Mouse (Mus musculus) MEL (cell line): ENCODE results near the gene Rassf8. TPM values are rescaled to one million over a fixed set of nuclear protein-coding genes. Genes with fewer than 3 reads are reported as not detected.

Experiments used
- DNase-seq: peaks from one replicate; pipeline ENCODE4 v3.0.0; 2011; ENCODE audit warnings: low read depth, low spot score
- H3K27ac ChIP-seq: 2 replicates; pipeline ENCODE4 v1.5.1; 2012; ENCODE audit warnings: low read depth, mild to moderate bottlenecking, control low read depth, low read length, moderate library complexity; ENCODE audit not compliant: control insufficient read depth
- H3K27me3 ChIP-seq, 2 experiments: fragments of 150-350 bp in 1 of 2; sonication (generic) in 1 of 2; 2 replicates each; pipeline ENCODE4 v1.6.1; 2012; ENCODE audit warnings: low read length in 2 of 2, mild to moderate bottlenecking in 2 of 2, improper control_type of control experiment in 1 of 2, moderate library complexity in 1 of 2; ENCODE audit not compliant: insufficient read depth in 2 of 2, control insufficient read depth in 1 of 2
- H3K36me3 ChIP-seq, 2 experiments: 2 replicates each; pipeline ENCODE4 v1.6.1; 2012 to 2014; ENCODE audit warnings: low read length in 2 of 2, improper control_type of control experiment in 1 of 2, inconsistent platforms in 1 of 2, mild to moderate bottlenecking in 1 of 2; ENCODE audit not compliant: insufficient read depth in 2 of 2, control insufficient read depth in 1 of 2
- H3K4me1 ChIP-seq, 2 experiments: fragments of 150-350 bp in 1 of 2; sonication (generic) in 1 of 2; 2 replicates each; pipeline ENCODE4 v1.6.1; 2012; ENCODE audit warnings: low read length in 2 of 2, improper control_type of control experiment in 1 of 2, mild to moderate bottlenecking in 1 of 2; ENCODE audit not compliant: insufficient read depth in 2 of 2, control insufficient read depth in 1 of 2
- H3K4me3 ChIP-seq, 2 experiments: fragments of 150-350 bp in 1 of 2; sonication (generic) in 1 of 2; 2 replicates each; pipeline ENCODE4 v1.5.1; 2012; ENCODE audit warnings: low read depth in 2 of 2, low read length in 2 of 2, mild to moderate bottlenecking in 2 of 2, moderate library complexity in 2 of 2, control low read depth in 1 of 2, improper control_type of control experiment in 1 of 2; ENCODE audit not compliant: control insufficient read depth in 1 of 2, insufficient read depth in 1 of 2
- H3K79me2 ChIP-seq: 2 replicates; pipeline ENCODE4 v1.6.1; 2012; ENCODE audit warnings: mild to moderate bottlenecking, low read length, moderate library complexity; ENCODE audit not compliant: control insufficient read depth, poor library complexity, insufficient read depth
- H3K9ac ChIP-seq: 2 replicates; pipeline ENCODE4 v1.6.1; 2012; ENCODE audit warnings: low read depth, mild to moderate bottlenecking, control low read depth, low read length, moderate library complexity; ENCODE audit not compliant: control insufficient read depth, poor library complexity, severe bottlenecking
- H3K9me3 ChIP-seq: fragments of 150-350 bp; sonication (generic); replicated peaks from 2 replicates; pipeline ENCODE4 v1.6.1; 2012; ENCODE audit warnings: mild to moderate bottlenecking, low read length, improper control_type of control experiment, moderate library complexity; ENCODE audit not compliant: insufficient read depth
- BHLHE40 ChIP-seq: IDR thresholded peaks from 2 replicates; pipeline ENCODE4 v1.6.1; 2012; ENCODE audit warnings: low read depth, mild to moderate bottlenecking, inconsistent platforms, low read length, improper control_type of control experiment, borderline replicate concordance
- CHD1 ChIP-seq: IDR thresholded peaks from 2 replicates; pipeline ENCODE4 v1.6.1; 2012; ENCODE audit warnings: low read depth, mild to moderate bottlenecking, inconsistent platforms, low read length, improper control_type of control experiment
- CHD2 ChIP-seq: IDR thresholded peaks from 2 replicates; pipeline ENCODE4 v1.6.1; 2011; ENCODE audit warnings: low read length, improper control_type of control experiment
- E2F4 ChIP-seq: IDR thresholded peaks from 2 replicates; pipeline ENCODE4 v1.6.1; 2011; ENCODE audit warnings: low read depth, low read length, improper control_type of control experiment, borderline replicate concordance
- EP300 ChIP-seq, 2 experiments: IDR thresholded peaks; 2 replicates each; pipeline ENCODE4 v1.6.1; 2011; ENCODE audit warnings: improper control_type of control experiment in 2 of 2, low read length in 2 of 2, low read depth in 1 of 2, mild to moderate bottlenecking in 1 of 2
- GABPA ChIP-seq: IDR thresholded peaks from 2 replicates; pipeline ENCODE4 v1.6.1; 2012; ENCODE audit warnings: low read depth, mild to moderate bottlenecking, inconsistent platforms, low read length, improper control_type of control experiment, moderate library complexity
- GATA1 ChIP-seq: IDR thresholded peaks from 2 replicates; pipeline ENCODE4 v1.6.1; 2011; ENCODE audit warnings: low read depth, low read length, improper control_type of control experiment
- HCFC1 ChIP-seq: IDR thresholded peaks from 2 replicates; pipeline ENCODE4 v1.6.1; 2012; ENCODE audit warnings: low read depth, mild to moderate bottlenecking, inconsistent platforms, low read length, improper control_type of control experiment, moderate library complexity
- JUND ChIP-seq: IDR thresholded peaks from 2 replicates; pipeline ENCODE4 v1.6.1; 2011; ENCODE audit warnings: low read depth, mild to moderate bottlenecking, improper control_type of control experiment, low read length
- KAT2A ChIP-seq: conservative IDR thresholded peaks from 2 replicates; pipeline ENCODE4 v1.6.1; 2012; ENCODE audit warnings: low read depth, low read length, improper control_type of control experiment, inconsistent platforms
- MAX ChIP-seq: IDR thresholded peaks from 2 replicates; pipeline ENCODE4 v1.6.1; 2011; ENCODE audit warnings: low read length, improper control_type of control experiment
- MAZ ChIP-seq: IDR thresholded peaks from 2 replicates; pipeline ENCODE4 v1.6.1; 2012; ENCODE audit warnings: low read depth, mild to moderate bottlenecking, inconsistent platforms, low read length, improper control_type of control experiment
- MEF2A ChIP-seq: IDR thresholded peaks from 2 replicates; pipeline ENCODE4 v1.6.1; 2014; ENCODE audit warnings: low read depth, mild to moderate bottlenecking, inconsistent platforms, low read length, improper control_type of control experiment; ENCODE audit not compliant: poor library complexity, insufficient replicate concordance, severe bottlenecking; ENCODE audit errors: extremely low read depth
- MXI1 ChIP-seq: IDR thresholded peaks from 2 replicates; pipeline ENCODE4 v1.6.1; 2011; ENCODE audit warnings: mild to moderate bottlenecking, low read depth, low read length, improper control_type of control experiment
- MYB ChIP-seq: IDR thresholded peaks from 2 replicates; pipeline ENCODE4 v1.6.1; 2011; ENCODE audit warnings: mild to moderate bottlenecking, low read depth, low read length, improper control_type of control experiment
- NELFE ChIP-seq: IDR thresholded peaks from 2 replicates; pipeline ENCODE4 v1.6.1; 2011; ENCODE audit warnings: low read depth, low read length, improper control_type of control experiment
- NRF1 ChIP-seq: IDR thresholded peaks from 2 replicates; pipeline ENCODE4 v1.6.1; 2014; ENCODE audit warnings: low read depth, mild to moderate bottlenecking, inconsistent platforms, low read length, improper control_type of control experiment, moderate library complexity; ENCODE audit not compliant: poor library complexity, insufficient read depth, severe bottlenecking
- POLR2A ChIP-seq, 2 experiments: IDR thresholded peaks; 2 replicates each; pipeline ENCODE4 v1.6.1; 2011 to 2012; ENCODE audit warnings: low read length in 2 of 2, mild to moderate bottlenecking in 2 of 2, control low read depth in 1 of 2, improper control_type of control experiment in 1 of 2, low read depth in 1 of 2, moderate library complexity in 1 of 2; ENCODE audit not compliant: control insufficient read depth in 1 of 2, insufficient read depth in 1 of 2, poor library complexity in 1 of 2
- POLR2AphosphoS2 ChIP-seq: IDR thresholded peaks from 2 replicates; pipeline ENCODE4 v1.6.1; 2011; ENCODE audit warnings: low read length, improper control_type of control experiment
- RCOR1 ChIP-seq: IDR thresholded peaks from 2 replicates; pipeline ENCODE4 v1.6.1; 2012; ENCODE audit warnings: low read depth, mild to moderate bottlenecking, inconsistent platforms, low read length, improper control_type of control experiment
- SIN3A ChIP-seq: IDR thresholded peaks from 2 replicates; pipeline ENCODE4 v1.6.1; 2012; ENCODE audit warnings: low read length, improper control_type of control experiment, inconsistent platforms
- TBP ChIP-seq: IDR thresholded peaks from 2 replicates; pipeline ENCODE4 v1.8.0; 2011; ENCODE audit warnings: low read depth, low read length, improper control_type of control experiment
- TCF12 ChIP-seq: IDR thresholded peaks from 2 replicates; pipeline ENCODE4 v1.6.1; 2014; ENCODE audit warnings: low read depth, mild to moderate bottlenecking, inconsistent platforms, low read length, improper control_type of control experiment, moderate library complexity
- UBTF ChIP-seq: IDR thresholded peaks from 2 replicates; pipeline ENCODE4 v1.6.1; 2012; ENCODE audit warnings: low read depth, mild to moderate bottlenecking, inconsistent platforms, low read length, improper control_type of control experiment, moderate library complexity, borderline replicate concordance; ENCODE audit not compliant: insufficient read depth
- USF1 ChIP-seq: IDR thresholded peaks from 2 replicates; pipeline ENCODE4 v1.6.1; 2014; ENCODE audit warnings: low read depth, mild to moderate bottlenecking, inconsistent platforms, low read length, improper control_type of control experiment, moderate library complexity
- USF2 ChIP-seq, 2 experiments: IDR thresholded peaks; 2 replicates each; pipeline ENCODE4 v1.6.1; 2011 to 2012; ENCODE audit warnings: improper control_type of control experiment in 2 of 2, low read length in 2 of 2, borderline replicate concordance in 1 of 2, inconsistent platforms in 1 of 2, low read depth in 1 of 2, mild to moderate bottlenecking in 1 of 2; ENCODE audit not compliant: insufficient read depth in 1 of 2
- ZC3H11A ChIP-seq: IDR thresholded peaks from 2 replicates; pipeline ENCODE4 v1.6.1; 2012; ENCODE audit warnings: low read depth, mild to moderate bottlenecking, inconsistent platforms, low read length, improper control_type of control experiment
- ZNF384 ChIP-seq: IDR thresholded peaks from 2 replicates; pipeline ENCODE4 v1.6.1; 2012; ENCODE audit warnings: low read depth, mild to moderate bottlenecking, inconsistent platforms, low read length, improper control_type of control experiment
- polyA plus RNA-seq, 2 experiments: library from polyadenylated mRNA; stranded (reverse) in 1 of 2; unstranded in 1 of 2; fragments of >175 nt in 1 of 2; fragments of >200 nt in 1 of 2; gene quantifications; 2 replicates each; pipeline versions ENCODE4 v1.2.1 to v1.2.4; 2012; ENCODE audit warnings: low replicate concordance in 2 of 2, low read depth in 1 of 2; ENCODE audit not compliant: insufficient read length in 2 of 2, insufficient read depth in 1 of 2, missing spikeins in 1 of 2
- total RNA-seq: library from RNA; depleted of rRNA; stranded (reverse); fragments of 300-350 nt; gene quantifications from 2 replicates; pipeline ENCODE4 v1.2.3, GENCODE M21; 2012

Rassf8 gene
- total and polyA plus RNA-seq, 3 experiments = not detected

DNA sequence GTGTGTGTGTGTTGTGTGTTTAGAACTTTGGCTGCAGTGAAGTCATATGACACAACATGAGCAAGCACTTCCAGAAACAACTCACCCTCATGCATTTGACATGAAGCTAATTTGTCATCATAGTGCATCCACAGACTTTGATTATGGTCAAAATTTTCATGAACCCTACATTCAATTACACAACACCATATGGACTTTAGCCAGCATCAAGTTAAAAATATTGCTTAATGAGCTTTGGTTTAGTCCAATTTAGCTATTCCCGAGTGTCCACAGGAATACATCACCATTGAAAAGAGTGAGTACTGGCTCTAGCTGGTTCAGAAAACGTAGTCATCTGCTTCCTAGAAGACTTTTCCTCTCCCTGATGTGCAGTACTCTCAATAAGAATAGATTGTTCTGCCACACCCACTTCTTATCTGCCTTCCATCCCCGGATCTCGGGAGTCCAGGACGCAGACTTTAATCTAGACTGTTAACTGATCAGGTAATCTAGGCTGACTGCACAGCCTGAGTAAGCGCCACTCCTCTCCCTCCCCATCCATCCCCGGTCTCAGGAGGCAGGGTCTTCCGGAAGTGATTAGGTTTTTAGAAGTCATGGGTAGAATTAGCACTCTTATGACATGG lies 33.7 kb downstream of the Rassf8 start:
- Histone ChIP-seq H3K4me3 (no peak overlapping the region), H3K9ac (no peak overlapping the region), H3K9me3 (no peaks in the 10 kb centered on the region), H3K4me1 (no peaks in the 10 kb centered on the region), H3K27me3 (no peaks in the 10 kb centered on the region; a peak in 1 of 4 replicates), H3K27ac (no peak overlapping the region), H3K79me2 (no peaks in the 10 kb centered on the region), H3K36me3 (no peaks in the 10 kb centered on the region)
- no peak for DNase-seq
- no peak for TF ChIP-seq USF1
- TF ChIP-seq ZC3H11A = no peak
- no peak for TF ChIP-seq MAZ
- no peak for TF ChIP-seq NRF1
- TF ChIP-seq MAX = no peak
- no peak for TF ChIP-seq E2F4
- no peak for TF ChIP-seq HCFC1
- no peak for TF ChIP-seq USF2 (IDR thresholded peaks at IDR 0.05; ENCODE audit: borderline replicate concordance in 1 of 2, insufficient read depth in 1 of 2, low read depth in 1 of 2, low read length in 2 of 2)
- no peak for TF ChIP-seq TCF12
- TF ChIP-seq CHD1 = no peak
- TF ChIP-seq MXI1 = no peak
- no peak for TF ChIP-seq TBP
- TF ChIP-seq UBTF = no peak
- no peak for TF ChIP-seq GATA1
- TF ChIP-seq GABPA = no peak
- TF ChIP-seq ZNF384 = no peak
- no peak for TF ChIP-seq MEF2A
- no peak for TF ChIP-seq POLR2AphosphoS2
- no peak for TF ChIP-seq NELFE

DNA sequence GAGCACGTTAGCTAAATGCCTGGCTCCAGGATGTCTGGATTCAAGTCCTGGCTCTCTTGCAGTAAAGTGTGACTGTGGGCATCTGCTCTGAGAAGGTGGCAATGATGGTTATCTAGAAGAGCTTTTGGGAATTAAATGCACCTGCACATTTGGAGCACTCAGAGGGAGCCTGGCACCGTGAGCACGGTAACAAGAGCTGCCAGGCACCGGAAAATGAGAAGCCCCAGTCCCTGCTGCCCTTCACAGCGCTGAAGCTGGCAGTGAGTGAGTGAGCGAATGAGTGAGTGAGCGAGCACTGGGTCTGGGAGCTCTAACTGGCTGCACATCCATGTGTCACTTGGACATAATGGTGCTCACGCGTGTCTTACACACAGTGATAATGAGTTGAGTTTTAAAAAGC lies 34.7 kb downstream of the Rassf8 start:
- H3K9me3 ChIP-seq = no peaks in the 10 kb centered on the region
- H3K27me3 ChIP-seq = no peaks in the 10 kb centered on the region
- H3K4me1 ChIP-seq = no peaks in the 10 kb centered on the region
- no peak for TF ChIP-seq UBTF
- TF ChIP-seq ZC3H11A = no peak
- TF ChIP-seq GABPA = no peak
- no peak for TF ChIP-seq JUND
- no peak for TF ChIP-seq MXI1
- TF ChIP-seq KAT2A = no peak
- no peak for TF ChIP-seq CHD1
- TF ChIP-seq SIN3A = no peak
- no peak for TF ChIP-seq BHLHE40
- no peak for TF ChIP-seq POLR2A (IDR thresholded peaks at IDR 0.05; ENCODE audit: control insufficient read depth in 1 of 2, insufficient read depth in 1 of 2, low read depth in 1 of 2, low read length in 2 of 2, poor library complexity in 1 of 2)
- TF ChIP-seq MYB = no peak
- no peak for TF ChIP-seq CHD2
- no peak for TF ChIP-seq EP300 (IDR thresholded peaks at IDR 0.05; ENCODE audit: low read depth in 1 of 2, low read length in 2 of 2)
- TF ChIP-seq POLR2AphosphoS2 = no peak
- no peak for TF ChIP-seq GATA1
- TF ChIP-seq RCOR1 = no peak
- H3K36me3 ChIP-seq = no peaks in the 10 kb centered on the region
- no peak overlapping the region for H3K27ac ChIP-seq
- H3K9ac ChIP-seq = no peak overlapping the region
- H3K4me3 ChIP-seq = no peak overlapping the region
- no peak for DNase-seq
- no peaks in the 10 kb centered on the region for H3K79me2 ChIP-seq
